Mouse (Mus musculus) MEL (cell line): ENCODE results near the gene Enox1.

Experiments
- BHLHE40 ChIP-seq: IDR thresholded peaks from 2 replicates; pipeline ENCODE4 v1.6.1; 2012; ENCODE audit warnings: low read depth, mild to moderate bottlenecking, inconsistent platforms, low read length, improper control_type of control experiment, borderline replicate concordance
- CTCF ChIP-seq, 3 experiments: IDR thresholded peaks in 2 of 3; conservative IDR thresholded peaks in 1 of 3; 2 replicates each; pipeline ENCODE4 v1.5.1; 2011 to 2012; ENCODE audit warnings: low read length in 3 of 3, low read depth in 2 of 3, mild to moderate bottlenecking in 2 of 3, improper control_type of control experiment in 1 of 3, inconsistent platforms in 1 of 3, mixed read lengths in 1 of 3, moderate library complexity in 1 of 3; ENCODE audit not compliant: control insufficient read depth in 1 of 3, insufficient read depth in 1 of 3, poor library complexity in 1 of 3, severe bottlenecking in 1 of 3
- MAX ChIP-seq: IDR thresholded peaks from 2 replicates; pipeline ENCODE4 v1.6.1; 2011; ENCODE audit warnings: low read length, improper control_type of control experiment
- POLR2A ChIP-seq, 2 experiments: IDR thresholded peaks; 2 replicates each; pipeline ENCODE4 v1.6.1; 2011 to 2012; ENCODE audit warnings: low read length in 2 of 2, mild to moderate bottlenecking in 2 of 2, control low read depth in 1 of 2, improper control_type of control experiment in 1 of 2, low read depth in 1 of 2, moderate library complexity in 1 of 2; ENCODE audit not compliant: control insufficient read depth in 1 of 2, insufficient read depth in 1 of 2, poor library complexity in 1 of 2
- RCOR1 ChIP-seq: IDR thresholded peaks from 2 replicates; pipeline ENCODE4 v1.6.1; 2012; ENCODE audit warnings: low read depth, mild to moderate bottlenecking, inconsistent platforms, low read length, improper control_type of control experiment
- ZC3H11A ChIP-seq: IDR thresholded peaks from 2 replicates; pipeline ENCODE4 v1.6.1; 2012; ENCODE audit warnings: low read depth, mild to moderate bottlenecking, inconsistent platforms, low read length, improper control_type of control experiment
- ZNF384 ChIP-seq: IDR thresholded peaks from 2 replicates; pipeline ENCODE4 v1.6.1; 2012; ENCODE audit warnings: low read depth, mild to moderate bottlenecking, inconsistent platforms, low read length, improper control_type of control experiment

- TF ChIP-seq ZNF384 (no peak), RCOR1 (no peak), CTCF (IDR thresholded peaks at IDR 0.05 in 2 of 3, conservative IDR thresholded peaks at IDR 0.05 in 1 of 3; ENCODE audit: control insufficient read depth in 1 of 3, insufficient read depth in 1 of 3, low read depth in 2 of 3, low read length in 3 of 3, poor library complexity in 1 of 3, severe bottlenecking in 1 of 3) (no peak), BHLHE40 (no peak), POLR2A (IDR thresholded peaks at IDR 0.05; ENCODE audit: control insufficient read depth in 1 of 2, insufficient read depth in 1 of 2, low read depth in 1 of 2, low read length in 2 of 2, poor library complexity in 1 of 2) (no peak), MAX (no peak), ZC3H11A (no peak)
These were observed 5.9 kb downstream of the Enox1 start for GRCm38 (mm10) chr14:77162496-77162895.
